Mouse (Mus musculus) testis, adult 2 months (tissue): Measurements from ENCODE around the gene Rasgef1b. TPM values are rescaled to one million over a fixed set of nuclear protein-coding genes. Genes with fewer than 3 reads are reported as not detected.

ENCODE experiments used
- H3K27ac ChIP-seq: fragments of 200-500 bp; 2 replicates; pipeline ENCODE4 v1.5.1; 2012; ENCODE audit warnings: low read depth, low read length; ENCODE audit not compliant: control insufficient read depth, insufficient read depth
- H3K27me3 ChIP-seq: fragments of 200-500 bp; 2 replicates; pipeline ENCODE4 v1.6.1; 2012; ENCODE audit warnings: mild to moderate bottlenecking, low read length, moderate library complexity; ENCODE audit not compliant: control insufficient read depth, insufficient read depth
- H3K36me3 ChIP-seq: fragments of 200-500 bp; 2 replicates; pipeline ENCODE4 v1.6.1; 2012; ENCODE audit warnings: mild to moderate bottlenecking, low read length; ENCODE audit not compliant: control insufficient read depth, insufficient read depth
- H3K4me1 ChIP-seq: fragments of 200-500 bp; 2 replicates; pipeline ENCODE4 v1.6.1; 2012; ENCODE audit warnings: low read length; ENCODE audit not compliant: control insufficient read depth, insufficient read depth
- H3K4me3 ChIP-seq: fragments of 200-500 bp; 2 replicates; pipeline ENCODE4 v1.5.1; 2012; ENCODE audit warnings: low read depth, mild to moderate bottlenecking, low read length, moderate library complexity, mixed read lengths; ENCODE audit not compliant: control insufficient read depth
- CTCF ChIP-seq: fragments of 200-500 bp; IDR thresholded peaks from 2 replicates; pipeline ENCODE4 v1.5.1; 2012; ENCODE audit warnings: low read depth, mild to moderate bottlenecking, inconsistent platforms, low read length, moderate library complexity; ENCODE audit not compliant: control insufficient read depth, insufficient read depth, insufficient replicate concordance
- POLR2A ChIP-seq: fragments of 200-500 bp; IDR thresholded peaks from 2 replicates; pipeline ENCODE4 v1.6.1; 2012; ENCODE audit warnings: low read depth, mild to moderate bottlenecking, inconsistent platforms, low read length, moderate library complexity; ENCODE audit not compliant: control insufficient read depth
- polyA plus RNA-seq: library from polyadenylated mRNA; depleted of rRNA; stranded (reverse); fragments of >200 nt; gene quantifications from 2 replicates; pipeline ENCODE4 v1.2.3, GENCODE M21; 2012

The Rasgef1b gene
- polyA plus RNA-seq, 1 experiment, result 3.2 TPM

GRCm38 (mm10) chr5:99236888-99237752 lies 491.7 kb downstream of the Rasgef1b start:
- Histone ChIP-seq H3K36me3 (no peaks in the 10 kb centered on the region), H3K4me3 (no peak overlapping the region), H3K4me1 (peaks cover 2% of the 10 kb centered on the region; the same call in 1 of the 2 replicates), H3K27ac (no peak overlapping the region), H3K27me3 (no peaks in the 10 kb centered on the region)
- TF ChIP-seq CTCF (no peak), POLR2A (no peak)

GRCm38 (mm10) chr5:99236431-99236830 lies 492.4 kb downstream of the Rasgef1b start:
- TF ChIP-seq CTCF (no peak), POLR2A (no peak)
- no peak overlapping the region for H3K4me3 ChIP-seq
- H3K4me1 ChIP-seq, result peaks cover 2% of the 10 kb centered on the region; the same call in 1 of the 2 replicates
- H3K27ac ChIP-seq, result no peak overlapping the region
- no peaks in the 10 kb centered on the region for H3K27me3 ChIP-seq
- H3K36me3 ChIP-seq, result no peaks in the 10 kb centered on the region

- Histone ChIP-seq H3K27ac (no peak overlapping the region), H3K36me3 (no peaks in the 10 kb centered on the region), H3K4me1 (peaks cover 2% of the 10 kb centered on the region; the same call in 1 of the 2 replicates), H3K27me3 (no peaks in the 10 kb centered on the region), H3K4me3 (no peak overlapping the region)
- TF ChIP-seq CTCF, result no peak
- TF ChIP-seq POLR2A, result no peak
Measured at GRCm38 (mm10) chr5:99234275-99234674, 494.6 kb downstream of the Rasgef1b start.

- Histone ChIP-seq H3K4me1 (peaks cover 2% of the 10 kb centered on the region; the same call in 1 of the 2 replicates), H3K27ac (peak overlapping the region; percentile 13; the same call in 1 of the 2 replicates), H3K27me3 (no peaks in the 10 kb centered on the region), H3K36me3 (no peaks in the 10 kb centered on the region), H3K4me3 (no peak overlapping the region)
- TF ChIP-seq CTCF, result no peak
Measured at GRCm38 (mm10) chr5:99233176-99233575, 495.7 kb downstream of the Rasgef1b start.

- Histone ChIP-seq H3K36me3 (no peaks in the 10 kb centered on the region), H3K27ac (peak overlapping the region; percentile 42; the same call in 1 of the 2 replicates), H3K4me1 (peaks cover 2% of the 10 kb centered on the region; the same call in 1 of the 2 replicates), H3K4me3 (no peak overlapping the region), H3K27me3 (no peaks in the 10 kb centered on the region)
- TF ChIP-seq CTCF (no peak), POLR2A (no peak)
Measured at GRCm38 (mm10) chr5:99232410-99232809, 496.5 kb downstream of the Rasgef1b start.

- Histone ChIP-seq H3K36me3 (no peaks in the 10 kb centered on the region), H3K4me1 (peaks cover 2% of the 10 kb centered on the region; the same call in 1 of the 2 replicates), H3K27me3 (no peaks in the 10 kb centered on the region)
Measured at GRCm38 (mm10) chr5:99230476-99230875, 498.4 kb downstream of the Rasgef1b start.

GRCm38 (mm10) chr5:99227361-99227760 lies 501.5 kb downstream of the Rasgef1b start:
- no peaks in the 10 kb centered on the region for H3K4me1 ChIP-seq
- no peak overlapping the region for H3K4me3 ChIP-seq
- no peak for TF ChIP-seq POLR2A
- TF ChIP-seq CTCF, result no peak
- no peaks in the 10 kb centered on the region for H3K27me3 ChIP-seq
- H3K36me3 ChIP-seq, result no peaks in the 10 kb centered on the region
- H3K27ac ChIP-seq, result no peak overlapping the region

More at GRCm38 (mm10) chr5:99230476-99230875, 498.4 kb downstream of the Rasgef1b start:
- no peak overlapping the region for H3K27ac ChIP-seq
- H3K4me3 ChIP-seq, result no peak overlapping the region
- TF ChIP-seq CTCF (no peak), POLR2A (no peak)
